Mouse (Mus musculus) layer of hippocampus, postnatal 14 days (tissue): ENCODE results near the gene Baz2a. TPM values are rescaled to one million over a fixed set of nuclear protein-coding genes. Genes with fewer than 3 reads are reported as not detected.
"Not testable (repeated sequence)": the region's sequence is repeated elsewhere in the genome, so short reads cannot be mapped to it uniquely, and the experiment has no call there.

Experiments used
- DNase-seq, 2 experiments: peaks; one replicate each; pipeline ENCODE4 v3.0.0; 2021 to 2022; ENCODE audit warnings: low spot score in 2 of 2, mixed read lengths in 1 of 2
- long read RNA-seq, 2 experiments: library from polyadenylated mRNA; stranded (forward); transcript quantifications; one replicate each; pipeline ENCODE4 v2.0.0; 2021
- total RNA-seq, 2 experiments: library from RNA; stranded (reverse); gene quantifications; 2 replicates each; pipeline ENCODE4 v1.2.3; 2021

Baz2a gene
- 10 to 100 TPM; 35.1 to 36.8 TPM for total RNA-seq
- long read RNA-seq, experiment 1, partial matches to known transcripts, result 0 of 1 reads
- long read RNA-seq, experiment 1, other reads (novel, unspliced or antisense), result 1 of 1 reads
- long read RNA-seq, experiment 2, partial matches to known transcripts, result 6 of 6 reads
- long read RNA-seq, experiment 2, other reads (novel, unspliced or antisense), result 0 of 6 reads

DNA sequence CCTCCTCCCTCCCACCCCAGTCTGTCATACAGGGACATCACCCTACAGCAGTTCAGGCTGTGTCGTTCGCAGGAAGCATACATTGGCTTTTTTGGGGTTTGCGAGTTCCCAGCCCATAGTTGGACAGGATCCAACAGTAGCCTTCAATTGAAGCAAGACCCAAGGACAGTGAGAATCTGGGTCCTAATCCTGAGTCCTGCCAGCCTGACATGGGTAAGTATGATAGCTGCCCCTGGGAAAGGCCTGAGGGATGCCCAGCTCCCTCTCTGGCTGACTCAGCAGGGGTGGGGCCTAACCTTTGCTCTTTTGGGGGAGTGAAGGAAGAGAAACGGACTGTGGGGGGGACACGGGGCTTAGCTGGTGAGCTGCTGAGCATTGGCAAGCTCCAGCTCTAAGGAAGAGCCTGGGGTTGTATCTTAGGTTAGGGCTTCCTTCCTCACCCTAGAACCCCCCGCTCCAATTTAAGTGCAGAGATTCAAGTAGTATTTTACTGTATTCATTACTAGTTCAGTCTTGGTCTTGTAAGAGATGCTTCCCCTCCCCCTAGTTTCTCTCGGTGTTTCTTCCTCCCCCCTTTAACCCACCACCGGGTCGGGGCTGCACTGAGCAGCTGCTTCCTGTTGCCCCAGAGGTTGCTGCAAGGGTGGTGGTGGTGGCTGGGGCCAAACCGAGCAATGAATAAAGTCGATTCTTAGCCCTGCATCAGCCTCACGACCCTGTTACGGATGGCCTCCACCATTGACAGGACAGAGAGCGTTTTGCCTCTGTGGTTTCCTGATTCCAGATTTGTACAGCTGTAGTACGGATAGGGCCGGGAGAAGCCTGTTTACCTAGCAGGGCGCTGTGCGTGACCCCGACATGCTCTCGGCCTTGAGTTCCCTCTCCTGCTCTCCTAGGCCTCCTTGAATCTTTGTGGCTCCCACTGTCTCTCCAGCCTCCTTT is at the start of gene Baz2a:
Gene Baz2a (plus strand): TSS at position 14 of the 942 bp plus-strand sequence.
- peak in 1 of 2 experiments; percentile 16 for DNase-seq

DNA sequence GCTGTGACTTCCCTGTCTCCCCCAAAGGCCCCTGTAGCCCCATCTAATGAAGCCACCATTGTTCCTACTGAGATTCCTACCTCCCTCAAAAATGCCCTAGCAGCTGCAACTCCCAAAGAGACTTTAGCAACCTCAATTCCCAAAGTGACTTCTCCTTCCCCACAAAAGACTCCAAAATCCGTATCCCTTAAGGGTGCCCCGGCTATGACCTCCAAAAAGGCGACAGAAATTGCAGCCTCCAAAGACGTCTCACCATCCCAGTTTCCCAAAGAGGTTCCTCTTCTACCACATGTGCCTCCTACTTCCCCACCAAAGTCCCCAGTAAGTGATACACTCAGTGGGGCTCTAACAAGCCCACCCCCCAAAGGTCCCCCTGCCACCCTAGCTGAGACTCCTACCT is 49.7 kb upstream of the Baz2a start:
- no peak for DNase-seq

DNA sequence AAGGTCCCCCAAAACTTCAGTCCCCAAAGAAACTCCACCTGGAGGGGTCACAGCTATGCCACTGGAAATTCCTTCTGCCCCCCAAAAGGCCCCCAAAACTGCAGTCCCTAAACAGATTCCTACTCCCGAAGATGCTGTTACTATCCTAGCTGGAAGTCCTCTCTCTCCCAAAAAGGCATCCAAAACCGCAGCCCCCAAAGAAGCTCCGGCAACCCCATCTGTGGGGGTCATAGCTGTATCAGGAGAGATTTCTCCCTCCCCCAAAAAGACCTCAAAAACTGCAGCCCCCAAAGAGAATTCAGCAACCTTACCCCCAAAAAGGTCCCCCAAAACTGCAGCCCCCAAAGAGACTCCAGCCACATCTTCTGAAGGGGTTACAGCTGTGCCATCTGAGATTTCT is 48.9 kb upstream of the Baz2a start:
- DNase-seq, result no peak

DNA sequence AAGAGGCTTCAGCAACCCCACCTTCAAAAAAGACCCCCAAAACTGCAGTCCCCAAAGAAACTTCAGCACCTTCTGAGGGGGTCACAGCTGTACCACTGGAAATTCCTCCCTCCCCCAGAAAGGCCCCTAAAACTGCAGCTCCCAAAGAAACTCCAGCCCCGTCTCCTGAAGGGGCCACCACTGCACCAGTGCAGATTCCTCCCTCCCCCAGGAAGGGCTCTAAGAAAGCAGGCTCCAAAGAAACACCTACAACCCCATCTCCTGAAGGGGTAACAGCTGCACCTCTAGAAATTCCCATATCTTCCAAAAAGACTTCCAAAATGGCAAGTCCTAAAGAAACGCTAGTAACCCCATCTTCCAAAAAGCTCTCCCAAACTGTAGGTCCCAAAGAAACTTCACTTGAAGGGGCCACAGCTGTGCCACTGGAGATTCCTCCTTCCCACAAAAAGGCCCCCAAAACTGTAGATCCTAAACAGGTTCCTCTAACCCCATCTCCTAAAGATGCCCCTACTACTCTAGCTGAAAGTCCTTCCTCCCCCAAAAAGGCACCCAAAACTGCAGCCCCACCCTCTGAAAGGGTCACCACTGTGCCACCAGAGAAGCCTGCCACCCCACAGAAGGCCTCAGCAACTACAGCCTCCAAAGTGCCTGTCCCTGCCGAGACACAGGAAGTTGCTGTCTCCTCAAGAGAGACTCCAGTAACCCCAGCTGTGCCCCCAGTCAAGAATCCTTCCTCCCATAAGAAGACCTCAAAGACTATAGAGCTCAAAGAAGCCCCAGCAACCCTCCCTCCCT is 48.1 kb upstream of the Baz2a start:
- no peak for DNase-seq

DNA sequence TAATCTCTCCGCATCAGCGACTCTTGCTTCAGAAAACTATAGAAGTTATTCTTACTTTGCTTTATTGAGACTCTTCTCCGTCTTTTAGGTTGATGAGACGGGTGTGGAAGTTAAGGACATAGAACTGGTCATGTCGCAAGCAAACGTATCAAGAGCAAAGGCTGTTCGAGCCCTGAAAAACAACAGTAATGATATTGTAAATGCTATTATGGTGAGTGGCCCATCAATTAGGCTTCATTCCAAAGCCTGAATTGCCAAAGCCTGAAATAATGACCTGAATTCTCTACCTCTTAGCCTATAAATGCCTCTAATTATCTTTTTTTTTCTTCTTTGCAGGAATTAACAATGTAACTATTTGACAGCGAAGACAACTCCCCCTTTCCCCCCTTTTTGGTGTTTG is 43.2 kb upstream of the Baz2a start:
- DNase-seq, result no peak

DNA sequence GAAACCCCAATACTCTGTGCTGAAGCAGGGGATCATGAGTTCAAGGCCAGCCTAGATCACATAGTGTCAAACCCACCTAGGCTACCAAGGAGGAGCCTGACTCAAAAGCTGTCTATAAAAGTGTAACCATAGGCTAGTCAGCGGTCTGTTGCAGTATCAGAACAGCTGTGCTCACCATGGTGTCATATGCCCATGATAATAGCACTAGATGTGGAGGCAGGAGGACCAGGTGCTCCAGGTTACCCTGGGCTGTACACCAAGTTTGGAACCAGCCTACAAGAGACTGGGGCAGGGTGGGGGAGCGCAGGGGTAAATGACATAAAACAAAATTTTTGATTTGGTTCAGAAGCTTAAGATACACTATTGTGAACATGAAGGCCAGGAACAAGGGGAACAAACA is 41.6 kb upstream of the Baz2a start:
- DNase-seq, result no peak

DNA sequence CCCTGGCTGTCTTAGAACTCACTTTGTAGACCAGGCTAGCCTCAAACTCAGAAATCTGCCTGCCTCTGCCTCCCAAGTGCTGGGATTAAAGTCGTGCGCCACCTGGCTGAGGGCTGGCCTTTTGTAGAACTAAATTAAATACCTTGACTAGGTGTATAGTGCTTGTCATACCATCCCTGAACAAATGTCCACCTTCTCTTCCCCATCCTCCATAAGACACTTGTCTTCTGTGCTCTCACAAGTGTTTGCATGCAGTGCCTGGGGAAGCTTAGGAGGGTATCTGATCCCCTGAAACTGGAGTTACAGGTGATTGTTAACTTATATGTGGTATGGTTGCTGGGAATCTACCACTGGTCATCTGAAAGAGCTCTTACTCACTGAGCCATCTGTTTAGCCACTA is 41.0 kb upstream of the Baz2a start:
- DNase-seq, result no peak

DNA sequence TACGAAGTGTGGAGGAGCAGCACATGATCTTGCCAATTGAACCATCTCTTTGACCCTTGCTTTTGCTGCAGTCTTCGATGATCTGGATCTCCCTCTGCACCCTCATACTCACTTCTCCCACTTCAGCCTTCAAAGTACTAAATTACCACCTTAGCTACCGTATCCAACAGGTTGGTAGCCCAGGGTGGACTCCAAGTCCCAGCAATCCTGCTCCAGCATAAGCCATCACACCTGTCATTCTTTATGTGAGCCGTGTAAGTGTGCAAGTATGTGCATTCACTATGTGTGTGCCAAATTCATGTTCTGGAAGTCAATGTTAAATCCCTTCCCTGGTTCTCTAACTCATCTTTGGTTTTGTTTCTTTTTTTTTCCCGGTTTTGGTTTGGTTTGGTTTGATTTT is 39.8 kb upstream of the Baz2a start:
- DNase-seq, result no peak

DNA sequence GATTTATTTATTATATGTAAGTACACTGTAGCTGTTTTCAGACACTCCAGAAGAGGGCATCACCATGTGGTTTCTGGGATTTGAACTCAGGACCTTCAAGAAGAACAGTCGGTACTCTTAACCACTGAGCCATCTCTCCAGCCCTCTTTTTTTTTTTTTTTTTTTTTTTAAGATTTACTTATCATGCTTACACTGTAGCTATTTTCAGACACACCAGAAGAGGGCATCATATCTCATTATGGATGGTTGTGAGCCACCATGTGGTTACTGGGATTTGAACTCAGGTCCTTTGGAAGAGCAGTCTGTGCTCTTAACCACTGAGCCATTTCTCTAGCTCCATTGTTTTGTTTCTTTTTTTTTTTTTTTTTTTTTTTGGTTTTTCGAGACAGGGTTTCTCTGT is 39.2 kb upstream of the Baz2a start:
- not testable (repeated sequence) for DNase-seq

DNA sequence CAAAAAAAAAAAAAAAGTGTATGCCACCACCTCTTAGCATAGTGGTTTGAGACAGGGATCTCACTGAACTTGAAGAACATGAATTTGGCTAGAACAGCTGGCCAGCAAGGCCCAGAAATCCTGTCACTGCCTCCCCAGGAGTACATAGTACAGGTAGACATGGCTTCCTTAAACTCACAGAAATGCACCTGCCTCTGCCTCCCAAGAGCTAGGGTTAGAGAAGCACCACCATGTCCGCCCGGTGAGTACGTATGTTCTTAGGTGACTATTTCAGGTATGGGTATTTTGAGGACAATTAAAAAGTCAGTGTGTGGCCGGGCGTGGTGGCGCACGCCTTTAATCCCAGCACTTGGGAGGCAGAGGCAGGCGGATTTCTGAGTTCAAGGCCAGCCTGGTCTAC is 38.4 kb upstream of the Baz2a start:
- no peak for DNase-seq

DNA sequence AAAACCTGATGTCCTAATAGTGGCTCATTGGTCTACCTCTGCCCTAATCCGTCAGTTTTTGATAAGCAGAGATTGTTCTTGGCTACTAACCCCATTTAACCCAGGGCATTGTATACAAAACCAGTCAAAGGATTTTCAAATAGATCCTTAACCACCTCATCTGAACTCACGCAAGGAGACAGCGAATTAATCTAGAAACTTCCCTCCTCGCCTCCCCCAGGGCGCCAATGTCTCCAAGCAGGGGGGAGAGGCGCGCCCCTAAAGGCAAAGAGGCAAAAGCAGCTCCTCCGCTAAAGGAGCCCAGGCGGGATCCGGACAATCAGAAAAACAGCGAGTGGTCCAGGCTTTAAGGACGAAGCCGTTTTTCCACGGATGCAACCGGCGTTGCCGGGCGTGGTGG is 33.2 kb upstream of the Baz2a start:
- DNase-seq, result no peak

DNA sequence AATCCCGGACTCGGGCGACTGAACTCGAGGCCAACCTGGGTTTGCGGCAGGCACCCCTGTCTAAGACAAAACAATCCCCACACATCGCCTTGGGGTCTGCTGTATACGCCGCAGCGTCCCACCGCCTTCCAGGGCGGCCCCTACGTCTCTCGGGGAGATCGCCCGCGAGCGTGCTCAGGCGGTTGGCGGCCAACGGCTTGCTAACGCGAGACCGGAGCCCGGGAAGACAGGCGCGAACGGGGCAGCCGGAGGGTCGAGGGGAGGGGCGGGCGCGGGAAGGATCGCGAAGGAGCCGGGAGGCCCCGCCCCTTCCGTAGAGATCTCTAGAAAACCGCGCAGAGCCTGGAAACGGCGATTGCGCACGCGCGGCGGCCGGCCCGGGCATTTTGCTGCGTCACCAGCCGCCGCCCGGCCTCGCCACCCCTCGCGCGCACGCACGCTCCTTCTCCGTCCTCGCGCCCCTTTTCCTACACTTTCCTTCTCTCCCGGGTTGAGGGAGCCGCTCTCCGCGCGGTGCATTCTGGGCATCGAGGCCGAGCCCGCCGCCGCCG is 32.7 kb upstream of the Baz2a start, which contains the start of gene Ptges3:
Gene Ptges3 (plus strand): TSS at position 354 of the 551 bp plus-strand sequence.
- DNase-seq, result peak; percentile 96 to 97

DNA sequence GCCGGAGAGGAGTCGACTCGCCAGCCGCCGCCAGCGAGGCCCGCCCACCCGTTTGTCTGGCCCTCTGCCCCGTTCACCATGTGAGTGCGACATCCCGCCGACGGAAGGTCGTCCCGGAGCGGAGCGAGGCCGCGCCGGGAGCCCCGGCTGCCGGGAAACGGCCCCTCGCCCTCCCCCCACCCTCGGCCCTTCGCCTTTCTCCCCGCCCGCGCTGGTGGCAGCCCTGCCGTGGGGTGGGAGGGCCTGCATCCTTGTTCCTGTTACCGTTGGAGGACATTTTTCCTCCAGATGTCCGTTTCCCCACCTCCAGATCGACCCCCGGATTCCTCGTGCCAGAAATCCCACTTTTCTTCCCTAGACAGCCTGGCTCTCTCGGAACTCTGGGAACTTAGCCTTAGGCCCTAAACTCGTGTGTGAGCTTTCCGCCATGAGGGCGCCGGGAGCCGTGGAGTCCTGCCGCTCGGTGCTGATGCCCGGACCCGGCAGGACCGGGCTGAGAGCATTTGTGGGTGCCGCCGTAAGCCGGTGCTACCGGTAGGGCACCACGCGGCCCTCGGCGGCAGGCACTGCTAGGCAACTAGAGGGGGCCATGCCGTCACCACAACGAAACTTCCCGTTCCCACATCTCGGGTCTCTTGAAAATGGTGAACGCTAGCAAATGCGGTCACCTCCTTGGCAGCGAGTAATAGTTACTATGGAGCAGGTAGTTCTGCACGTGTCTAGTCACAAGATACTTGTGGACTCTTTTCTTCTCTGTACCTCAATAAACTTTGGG is 32.0 kb upstream of the Baz2a start:
- peak; percentile 43 to 52 for DNase-seq

DNA sequence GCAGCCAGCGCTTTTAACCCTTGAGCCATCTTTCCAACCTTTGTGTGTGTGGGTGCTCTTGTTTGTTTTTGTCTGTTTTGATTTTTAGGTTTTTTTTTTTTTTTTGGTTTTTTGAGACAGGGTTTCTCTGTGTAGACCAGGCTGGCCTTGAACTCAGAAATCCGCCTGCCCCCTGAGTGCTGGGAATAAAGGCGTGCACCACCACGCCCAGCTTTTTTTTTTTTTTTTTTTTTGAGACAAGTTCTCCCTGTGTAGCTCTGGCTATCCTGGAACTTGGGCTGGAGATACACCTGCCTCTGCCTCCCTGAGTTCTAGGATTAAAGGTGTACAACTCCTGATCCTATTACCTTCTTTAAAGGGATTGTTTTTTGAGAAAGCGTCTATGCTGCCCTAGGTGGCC is 30.3 kb upstream of the Baz2a start:
- DNase-seq, result no peak

DNA sequence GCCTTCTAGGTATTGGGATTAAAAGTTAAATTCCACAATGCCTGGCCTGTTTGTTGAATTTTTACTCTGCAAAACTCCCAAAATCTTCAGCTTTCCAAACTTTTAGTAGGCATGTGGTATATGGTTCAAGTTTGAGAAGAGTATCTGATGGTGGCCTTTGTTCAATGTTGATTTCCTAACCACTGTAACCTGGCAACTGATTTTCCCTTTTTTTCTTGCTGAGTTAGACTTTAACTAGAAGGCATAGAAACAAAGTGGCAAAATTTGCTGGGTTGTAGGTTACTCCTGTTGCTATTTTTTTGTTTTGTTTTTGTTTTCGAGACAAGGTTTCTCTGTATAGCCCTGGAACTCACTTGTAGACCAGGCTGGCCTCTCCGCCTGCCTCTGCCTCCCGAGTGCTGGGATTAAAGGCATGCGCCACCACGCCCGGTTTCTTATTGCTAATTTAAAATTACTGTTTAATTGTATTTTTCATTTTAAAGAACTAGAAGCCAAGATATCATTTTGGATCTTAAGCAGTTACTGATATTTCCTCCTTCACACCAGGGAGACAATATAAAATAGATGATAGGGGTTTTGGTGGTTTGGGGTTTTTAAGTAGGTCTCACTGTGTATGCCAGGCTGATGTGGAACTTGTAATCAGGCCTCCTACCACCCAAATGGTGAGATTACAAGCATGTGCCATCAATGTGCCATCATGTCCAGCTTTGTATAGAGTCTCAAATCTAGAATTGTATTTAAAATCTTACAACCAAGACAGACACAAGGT is 29.0 kb upstream of the Baz2a start:
- no peak for DNase-seq

DNA sequence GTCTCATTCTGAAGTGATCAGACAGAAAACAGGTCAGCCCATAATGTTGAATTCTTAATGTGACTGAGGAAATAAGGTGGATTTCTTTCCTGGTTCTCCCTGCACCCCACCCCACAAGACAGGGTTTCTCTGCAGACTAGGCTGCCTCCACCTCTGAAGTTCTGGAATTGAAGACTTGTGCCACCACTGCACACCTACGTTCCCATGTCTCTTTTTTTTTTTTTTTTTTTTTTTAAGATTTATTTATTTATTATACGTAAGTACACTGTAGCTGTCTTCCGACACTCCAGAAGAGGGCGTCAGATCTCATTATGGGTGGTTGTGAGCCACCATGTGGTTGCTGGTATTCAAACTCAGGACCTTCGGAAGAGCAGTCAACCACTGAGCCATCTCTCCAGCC is 25.3 kb upstream of the Baz2a start:
- DNase-seq, result no peak

DNA sequence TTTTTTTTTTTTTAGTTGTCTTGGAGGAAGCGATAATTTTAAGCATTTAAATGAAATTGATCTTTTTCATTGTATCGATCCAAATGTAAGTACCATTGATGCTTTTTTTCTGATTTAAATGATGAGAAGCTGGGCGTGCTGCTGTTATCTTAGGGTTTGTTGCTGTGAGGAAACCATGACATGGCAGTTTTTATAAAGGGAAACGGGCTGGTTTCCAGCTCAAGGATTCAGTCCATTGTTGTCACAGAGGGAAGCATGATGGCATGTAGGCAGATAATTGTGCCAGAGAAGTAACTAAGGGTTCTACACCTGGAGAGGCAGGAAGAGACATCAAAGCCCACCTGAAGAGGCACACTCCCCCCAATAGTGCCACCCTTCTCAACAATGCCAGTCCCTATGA is 22.2 kb upstream of the Baz2a start:
- DNase-seq, result no peak

DNA sequence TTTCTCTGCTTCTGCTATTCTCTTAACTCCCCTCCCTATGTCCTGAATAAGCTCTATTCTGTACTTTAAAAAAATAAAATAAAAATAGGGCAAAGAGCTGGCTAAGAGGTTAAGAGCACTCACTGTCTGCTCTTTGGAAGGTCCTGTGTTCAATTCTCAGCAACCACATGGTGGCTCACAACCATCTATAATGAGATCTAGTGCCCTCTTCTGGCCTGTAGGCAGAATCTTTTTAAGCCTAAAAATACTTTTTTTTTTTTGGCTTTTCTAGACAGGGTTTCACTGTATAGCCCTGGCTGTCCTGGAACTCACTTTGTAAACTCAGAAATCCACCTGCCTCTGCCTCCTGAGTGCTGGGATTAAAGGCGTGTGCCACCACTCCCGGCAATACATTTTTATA is 20.9 kb upstream of the Baz2a start:
- not testable (repeated sequence) for DNase-seq

DNA sequence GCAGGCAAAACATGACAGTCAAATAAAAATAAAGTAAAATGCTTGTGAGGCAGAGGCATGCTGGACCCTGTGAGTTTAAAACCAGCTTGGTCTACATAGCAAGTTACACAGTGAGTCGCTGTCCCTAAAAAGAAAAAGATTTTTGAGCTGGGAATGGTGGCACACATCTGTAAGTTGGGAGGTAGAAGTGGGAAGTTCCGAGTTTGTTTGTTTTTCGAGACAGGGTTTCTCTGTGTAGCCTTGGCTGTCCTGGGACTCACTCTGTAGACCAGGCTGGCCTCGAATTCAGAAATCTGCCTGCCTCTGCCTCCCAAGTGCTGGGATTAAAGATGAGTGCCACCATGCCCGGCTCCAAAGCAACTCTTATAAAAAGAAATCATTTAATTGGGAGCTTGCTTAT is 13.1 kb upstream of the Baz2a start:
- not testable (repeated sequence) for DNase-seq

DNA sequence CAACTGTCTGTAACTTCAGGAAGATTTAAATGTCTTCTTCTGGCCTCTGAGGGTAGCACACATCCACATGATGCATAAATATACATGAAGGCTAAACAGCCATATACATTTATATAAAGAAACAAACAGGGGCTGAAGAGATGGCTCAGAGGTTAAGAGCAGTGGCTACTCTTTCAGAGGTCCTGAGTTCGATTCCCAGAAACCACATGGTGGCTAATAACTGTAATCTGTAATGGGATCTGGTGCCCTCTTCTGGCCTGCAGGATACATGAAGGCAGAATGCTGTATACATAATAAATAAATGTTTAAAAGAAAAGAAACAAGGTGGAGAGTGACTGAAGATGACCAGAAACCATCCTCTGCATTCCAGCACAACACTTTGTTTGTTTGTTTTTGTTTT is 10.9 kb upstream of the Baz2a start:
- no peak for DNase-seq
